ENCODE assay signal across 8 mouse cellular contexts in the genomic region with DNA sequence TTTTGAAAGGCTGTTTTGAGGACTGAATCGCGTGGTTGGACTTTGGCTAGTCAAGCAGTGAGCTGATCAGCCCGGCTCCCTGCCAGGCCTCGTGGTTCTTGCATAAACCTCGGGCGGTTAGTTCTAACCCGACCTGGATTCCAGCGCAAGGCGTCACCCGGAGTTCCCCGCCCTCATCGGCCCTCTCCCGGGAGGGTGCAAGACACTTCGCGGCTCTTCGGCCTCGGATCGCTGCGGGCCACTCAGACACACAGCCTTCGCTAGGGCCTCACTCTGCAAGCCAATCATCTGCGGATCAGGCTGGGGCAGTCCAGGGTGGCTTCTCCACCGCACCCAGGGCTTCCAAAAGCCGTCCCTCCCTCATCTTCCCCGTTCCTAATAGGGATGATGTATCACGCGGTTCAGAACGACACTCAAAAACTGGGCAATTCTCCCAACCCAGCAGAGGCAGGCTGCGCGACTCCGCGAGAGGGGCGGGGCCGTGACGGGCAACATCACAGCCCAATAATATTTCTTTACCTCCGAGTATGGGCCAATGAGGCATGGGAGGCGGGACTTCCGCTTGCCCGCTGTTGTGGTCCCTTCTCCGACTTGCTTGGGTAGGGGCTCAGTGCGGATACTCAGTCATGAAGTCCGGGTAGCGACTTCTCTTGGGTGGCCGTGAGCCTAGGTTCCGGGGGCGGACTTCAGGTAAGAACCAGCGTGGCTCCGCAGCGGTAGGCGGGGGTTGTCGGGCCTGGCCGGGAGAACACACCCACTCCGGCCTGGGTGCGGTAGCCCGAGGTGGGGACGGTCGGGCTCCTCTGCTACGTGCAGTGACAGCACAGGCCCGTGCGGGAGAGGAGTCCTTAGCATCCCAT. TPM values are rescaled to one million over a fixed set of nuclear protein-coding genes. Genes with fewer than 3 reads are reported as not detected.
DNase-seq lines count a peak whose midpoint lies in the region; ATAC-seq lines count a peak whose summit lies in the region.

A gene (plus strand): TSS at position 552 of the 860 bp plus-strand sequence.

- intact Hi-C loops in gastrocnemius, postnatal 14 days (cut with DNase I; ENCODE audit: low total_unique reads): loop anchor here (5.0 kb wide), 1 partner anchor 398 kb away; no protein-coding TSS in a partner anchor
- intact Hi-C loops in left cerebral cortex, postnatal 10 days (cut with DNase I): loop anchor here (5.0 kb wide), 1 partner anchor 68 kb away; no protein-coding TSS in a partner anchor

- DNase-seq in adrenal gland, adult (ENCODE audit: inconsistent age in 2 of 2, low spot score in 1 of 2): peak; percentile 98 to 100
- DNase-seq in embryo, embryonic 10.5 days (ENCODE audit: low spot score): peak; percentile 96
- peak; percentile 96 for DNase-seq in gastrocnemius, postnatal 14 days
- peak; percentile 97 for DNase-seq in left cerebral cortex, postnatal 10 days (ENCODE audit: extremely low spot score in 1 of 2, low spot score in 2 of 2)
- DNase-seq in right cerebral cortex, postnatal 25 days: peak; percentile 98
- peak; percentile 94 for DNase-seq in urinary bladder, postnatal 4 days (ENCODE audit: low spot score in 2 of 2)

- peak; percentile 98 for ATAC-seq in inflammation-experienced regulatory T-cells, adult 6 months
- peak; percentile 98 for ATAC-seq in megakaryocyte-erythroid progenitor cell, adult 5-6 weeks (replicated peaks; ENCODE audit: low FRiP score, low TSS enrichment, poor library complexity, severe bottlenecking)

RNA-seq across cellular contexts. Expression of the gene that starts here (rescaled TPM):
- total RNA-seq in gastrocnemius, postnatal 14 days (2021): 10 to 100 TPM; 23.3 to 28.1 TPM
- 10 to 100 TPM; 53.0 to 85.5 (median 65.8) TPM for polyA plus RNA-seq in inflammation-experienced regulatory T-cells, adult 6 months (2017; shearing (Covaris generic))
- total RNA-seq in left cerebral cortex, postnatal 10 days (2021): 10 to 100 TPM; 56.7 to 76.2 TPM
- total RNA-seq in megakaryocyte-erythroid progenitor cell, adult 5-6 weeks (2014; fragmentation: Nextera tagmentation): 6.4 and 10.6 TPM in 2 replicates
- total RNA-seq in megakaryocyte-erythroid progenitor cell, adult 5-6 weeks (2017): 12.2 and 23.0 TPM in 2 replicates

Comparison
In these comparisons a context has a peak if more than half of its experiments do, and no peak if none do; other contexts are left out.
1. Peak in every context shown above with its lines: DNase-seq and ATAC-seq.